Mouse (Mus musculus): ENCODE measurements around the gene Atf6b.

Atf6b gene

DNA sequence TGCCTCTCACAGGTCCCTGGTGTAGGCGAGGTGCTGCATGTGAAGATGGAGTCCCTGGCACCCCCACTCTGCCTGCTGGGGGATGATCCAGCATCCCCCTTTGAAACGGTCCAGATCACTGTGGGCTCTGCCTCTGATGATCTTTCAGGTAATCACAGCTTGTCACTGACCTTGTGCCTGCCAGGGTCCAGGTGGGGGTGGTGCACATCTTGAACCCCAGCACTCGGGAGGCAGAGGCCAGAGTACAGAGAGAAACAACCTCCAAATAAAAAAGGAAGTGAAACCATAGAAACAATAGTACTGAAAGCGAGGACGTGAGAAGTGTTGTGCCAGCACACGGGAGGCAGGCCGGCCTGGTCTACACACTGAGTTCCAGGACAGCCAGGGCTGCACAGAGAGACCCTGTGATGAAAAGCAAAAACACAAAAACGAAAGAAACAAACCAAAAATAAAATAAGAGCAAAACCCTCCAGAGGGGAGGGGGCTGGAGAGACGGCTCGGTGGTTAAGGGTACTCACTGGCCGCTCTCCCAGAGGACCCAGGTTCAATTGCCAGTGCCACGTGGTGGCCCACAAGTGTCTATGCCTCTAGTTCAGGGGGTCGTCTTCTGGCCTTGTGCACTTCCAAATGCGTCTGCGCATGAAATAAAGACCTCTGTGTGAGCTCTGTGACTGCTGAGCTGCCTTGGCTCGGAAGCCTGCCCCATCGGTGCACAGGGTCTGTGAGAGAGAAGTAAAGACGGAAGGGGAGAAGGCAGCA is 2.3 kb downstream of the Atf6b start:
- peak in 1 of 2 experiments; percentile 11 for DNase-seq

DNA sequence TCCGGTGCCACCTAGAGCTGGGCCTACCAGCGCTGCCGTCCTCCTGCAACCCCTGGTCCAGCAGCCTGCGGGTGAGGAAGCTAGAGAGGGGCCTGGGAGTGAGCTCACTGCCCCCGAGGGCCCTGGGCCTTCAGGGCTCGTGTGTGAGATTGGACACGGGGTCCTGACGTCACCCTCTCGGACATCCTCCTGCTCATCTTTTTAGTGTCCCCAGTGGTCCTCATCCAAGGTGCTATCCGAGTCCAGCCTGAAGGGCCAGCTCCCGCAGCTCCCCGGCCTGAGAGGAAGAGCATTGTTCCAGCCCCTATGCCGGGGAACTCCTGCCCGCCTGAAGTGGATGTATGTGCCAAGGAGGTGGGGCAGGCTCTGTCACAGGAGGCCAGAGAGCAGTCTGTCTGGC is 3.8 kb downstream of the Atf6b start:
- DNase-seq = peak in 1 of 2 experiments; percentile 16

DNA sequence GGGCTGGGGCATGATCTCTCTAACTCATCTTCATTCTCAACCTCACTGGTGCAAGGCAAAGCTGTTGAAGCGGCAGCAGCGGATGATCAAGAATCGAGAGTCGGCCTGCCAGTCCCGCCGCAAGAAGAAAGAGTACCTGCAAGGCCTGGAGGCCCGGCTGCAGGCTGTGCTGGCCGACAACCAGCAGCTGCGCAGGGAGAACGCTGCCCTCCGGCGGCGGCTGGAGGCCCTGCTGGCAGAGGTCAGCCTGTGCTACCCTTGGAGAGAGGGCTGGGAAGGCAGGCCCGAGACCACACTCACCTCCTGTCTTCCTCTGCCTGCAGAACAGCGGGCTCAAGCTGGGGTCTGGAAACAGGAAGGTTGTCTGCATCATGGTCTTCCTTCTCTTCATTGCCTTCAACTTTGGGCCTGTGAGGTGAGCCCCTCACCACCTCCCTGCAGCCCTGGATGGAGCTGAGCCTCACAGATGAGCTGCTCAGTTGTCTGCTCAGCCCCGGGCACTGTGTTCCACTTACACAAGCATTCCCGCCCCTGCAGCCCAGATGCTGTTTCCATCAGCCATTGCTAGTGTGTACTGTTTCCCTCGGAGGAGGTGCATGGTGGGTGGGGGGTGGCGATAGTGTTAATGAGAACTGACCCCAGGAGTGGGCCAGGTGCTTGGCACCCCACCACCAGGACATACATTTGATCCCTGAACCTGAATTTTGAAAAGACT is 4.7 kb downstream of the Atf6b start:
- peak; percentile 45 to 67 for DNase-seq

DNA sequence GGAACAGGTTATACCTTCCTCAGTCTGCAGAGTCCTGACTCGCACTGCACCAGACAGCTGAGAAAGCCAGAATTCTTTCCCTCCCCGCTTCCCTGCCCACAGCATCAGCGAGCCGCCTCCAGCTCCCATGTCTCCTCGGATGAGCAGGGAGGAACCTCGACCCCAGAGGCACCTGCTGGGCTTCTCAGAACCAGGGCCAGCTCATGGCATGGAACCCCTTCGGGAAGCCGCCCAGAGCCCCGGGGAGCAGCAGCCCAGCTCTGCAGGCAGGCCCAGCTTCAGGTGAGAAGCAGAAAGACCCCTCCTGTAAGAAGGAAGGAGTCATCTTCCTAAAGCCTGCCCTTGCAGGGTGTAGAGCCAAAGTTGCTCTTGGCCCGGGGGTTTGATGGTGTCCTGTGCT is 5.6 kb downstream of the Atf6b start:
- peak in 1 of 2 experiments; percentile 14 for DNase-seq

DNA sequence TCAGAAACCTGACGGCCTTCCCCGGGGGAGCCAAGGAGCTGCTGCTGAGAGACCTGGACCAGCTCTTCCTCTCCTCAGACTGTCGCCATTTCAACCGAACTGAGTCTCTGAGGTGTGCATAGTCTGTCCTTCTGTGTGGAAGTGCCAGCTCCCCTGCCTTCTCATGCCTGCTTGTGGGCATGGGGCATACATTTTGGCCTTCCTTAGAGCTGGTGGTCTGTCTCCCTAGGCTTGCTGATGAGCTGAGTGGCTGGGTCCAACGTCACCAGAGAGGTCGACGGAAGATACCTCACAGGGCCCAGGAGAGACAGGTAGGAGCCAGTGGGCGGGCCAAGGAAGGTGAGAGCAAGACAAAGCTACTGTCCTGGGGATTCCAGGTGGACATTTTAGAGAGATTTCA is 6.0 kb downstream of the Atf6b start:
- DNase-seq = no peak

DNA sequence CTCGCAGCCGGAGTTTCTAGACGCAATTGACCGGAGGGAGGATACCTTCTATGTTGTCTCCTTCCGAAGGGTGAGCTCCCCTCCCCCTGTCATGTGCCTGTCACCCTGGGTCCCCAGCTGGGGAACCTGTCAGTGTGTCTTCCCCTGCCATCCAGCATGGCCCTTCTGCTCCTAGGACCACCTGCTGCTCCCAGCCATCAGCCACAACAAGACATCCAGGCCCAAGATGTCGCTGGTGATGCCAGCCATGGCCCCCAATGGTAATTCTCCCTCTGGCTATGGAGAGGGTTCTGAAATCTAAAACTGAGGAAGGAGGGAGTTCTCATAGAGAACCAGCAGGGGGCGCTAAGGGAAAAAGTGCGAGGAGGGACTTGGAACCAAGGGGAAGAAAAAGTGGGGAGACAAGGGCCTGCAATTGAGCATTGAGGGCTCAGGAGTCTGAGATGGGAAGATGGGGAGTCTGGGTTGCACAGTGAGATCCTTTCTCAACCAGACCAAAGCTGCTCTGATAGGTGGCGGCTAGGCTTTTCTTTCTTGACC is 6.9 kb downstream of the Atf6b start:
- peak; percentile 57 to 75 for DNase-seq

DNA sequence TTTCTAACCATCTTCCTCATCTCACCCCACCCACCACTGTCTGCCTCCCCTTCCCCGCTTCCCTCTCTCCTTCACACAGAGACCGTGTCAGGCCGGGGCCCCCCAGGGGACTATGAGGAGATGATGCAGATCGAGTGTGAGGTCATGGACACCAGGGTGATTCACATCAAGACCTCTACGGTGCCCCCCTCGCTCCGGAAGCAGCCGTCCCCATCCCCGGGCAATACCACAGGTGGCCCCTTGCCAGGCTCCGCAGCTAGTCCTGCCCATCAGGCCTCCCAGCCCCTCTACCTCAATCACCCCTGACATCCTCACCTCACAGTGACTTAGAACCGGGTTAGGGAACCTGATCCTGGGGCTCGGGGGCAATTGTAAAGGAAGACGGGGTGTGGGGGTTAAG is 7.4 kb downstream of the Atf6b start:
- peak in 1 of 2 experiments; percentile 17 for DNase-seq

DNA sequence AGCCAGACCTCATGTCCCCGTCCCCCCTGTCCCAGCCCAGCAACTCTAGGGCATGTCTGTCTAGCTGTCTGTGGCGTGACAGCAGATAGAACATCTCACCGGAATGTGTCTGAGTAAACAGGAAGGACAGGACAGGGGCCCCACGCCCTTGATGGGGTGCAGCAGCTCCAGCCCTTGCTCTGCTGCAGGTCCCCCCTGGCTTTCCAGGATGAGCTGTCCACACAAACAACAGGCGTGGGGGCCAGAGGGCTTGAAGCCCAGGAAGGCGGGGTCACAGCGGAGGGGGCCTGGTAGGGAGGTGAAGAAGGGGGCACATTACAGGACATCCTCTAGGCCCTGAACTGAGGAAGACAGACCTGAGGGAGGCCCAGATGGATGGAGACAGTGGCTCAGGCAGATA is 8.2 kb downstream of the Atf6b start:
- DNase-seq = no peak

DNA sequence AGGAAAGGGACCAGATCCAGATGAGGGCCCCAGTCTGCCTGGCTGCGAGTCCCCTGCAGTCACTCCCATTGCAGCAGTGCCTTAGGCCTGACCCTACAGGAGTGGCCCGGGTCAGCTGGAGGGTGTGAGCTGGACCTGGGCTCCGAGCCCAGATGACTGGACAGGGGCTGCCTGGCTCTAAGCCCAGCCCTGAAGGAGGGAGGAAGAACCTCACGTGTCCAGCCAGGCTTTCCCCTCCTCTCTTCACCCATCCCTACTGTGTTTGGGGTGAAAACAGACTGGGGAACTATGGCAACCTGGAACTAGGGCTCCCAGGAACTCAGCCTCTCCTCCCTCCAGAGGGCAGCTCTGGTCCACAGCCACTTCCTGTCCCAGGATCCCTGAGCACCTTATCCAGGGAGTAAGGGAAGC is 8.6 kb downstream of the Atf6b start:
- DNase-seq = peak; percentile 48 to 62

DNA sequence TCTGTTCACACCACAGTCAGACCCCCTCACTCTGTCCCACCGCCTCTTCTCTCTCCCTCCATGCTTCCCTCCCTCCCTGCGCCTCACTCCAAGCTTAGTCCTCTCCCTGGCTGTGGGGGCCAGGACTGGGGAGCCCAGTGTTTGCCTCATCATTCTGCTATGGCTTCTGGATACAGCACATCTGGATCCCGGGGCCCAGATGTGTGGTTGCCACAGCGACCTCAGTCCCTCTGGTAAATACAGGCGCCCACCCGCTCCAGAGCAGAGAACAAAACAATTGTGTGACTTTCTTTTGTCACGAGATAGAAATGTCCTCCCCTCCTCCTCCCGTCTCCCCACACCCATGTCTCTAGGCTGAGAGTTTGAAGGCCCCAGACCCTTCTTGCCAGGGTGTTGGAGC is 9.7 kb downstream of the Atf6b start:
- no peak for DNase-seq

DNA sequence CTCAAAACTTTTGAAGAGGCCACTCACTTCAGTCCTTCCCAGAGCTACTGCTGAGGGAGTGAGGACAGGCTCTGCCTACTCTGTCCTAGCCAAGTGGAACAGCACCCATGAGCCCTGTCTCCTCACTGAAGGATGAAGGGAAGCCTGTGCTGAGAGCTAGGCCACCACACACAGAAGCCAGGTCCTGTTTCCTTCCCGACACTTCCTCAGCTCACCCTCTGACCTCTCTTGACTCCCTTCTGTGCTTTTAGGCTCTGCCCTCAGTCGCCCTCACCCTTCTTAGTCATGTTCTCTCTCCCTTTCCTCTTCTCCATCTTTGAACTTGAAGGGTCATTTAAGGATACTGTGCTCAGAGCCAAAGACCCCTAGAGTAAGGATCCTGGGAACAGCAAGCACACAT is 10.3 kb downstream of the Atf6b start:
- no peak for DNase-seq

DNA sequence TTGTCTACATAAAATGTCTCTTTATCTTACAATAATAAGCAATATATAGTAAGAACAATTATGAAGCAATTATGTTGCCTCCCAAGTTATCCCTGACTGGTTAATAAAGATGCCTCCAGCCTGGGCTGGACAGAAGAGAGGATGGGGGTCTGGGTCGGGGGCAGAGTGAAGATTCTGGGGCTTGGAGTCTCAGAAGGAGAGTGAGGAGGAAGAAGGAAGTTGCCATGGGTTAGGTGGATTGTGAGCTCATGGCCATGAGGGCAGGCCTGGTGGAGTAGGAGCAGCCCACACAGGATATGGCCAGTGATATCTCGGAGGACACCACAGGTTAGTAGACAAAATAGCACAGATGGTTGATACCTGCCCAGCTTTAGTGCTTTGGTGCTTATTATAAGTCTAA is 11.2 kb downstream of the Atf6b start:
- no peak for DNase-seq

DNA sequence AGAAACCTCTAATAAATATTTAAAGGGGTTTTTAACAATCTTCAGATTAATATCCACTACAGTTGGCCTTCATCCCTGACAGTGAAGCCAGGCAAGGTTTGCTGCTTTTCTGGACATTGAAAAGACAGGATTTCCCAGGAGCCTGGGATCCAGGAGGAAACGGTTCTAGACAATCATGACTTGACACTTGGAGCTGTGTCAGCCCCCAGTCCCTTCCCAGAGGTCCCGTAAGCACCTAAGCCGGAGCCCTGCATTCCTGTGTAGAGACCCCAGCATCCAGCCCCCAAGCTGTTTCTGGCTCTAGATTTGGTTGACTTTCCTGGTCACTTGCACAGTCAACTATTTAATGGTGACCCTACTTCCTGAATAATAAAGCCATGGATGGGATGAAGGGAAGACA is 11.6 kb downstream of the Atf6b start:
- DNase-seq = no peak

DNA sequence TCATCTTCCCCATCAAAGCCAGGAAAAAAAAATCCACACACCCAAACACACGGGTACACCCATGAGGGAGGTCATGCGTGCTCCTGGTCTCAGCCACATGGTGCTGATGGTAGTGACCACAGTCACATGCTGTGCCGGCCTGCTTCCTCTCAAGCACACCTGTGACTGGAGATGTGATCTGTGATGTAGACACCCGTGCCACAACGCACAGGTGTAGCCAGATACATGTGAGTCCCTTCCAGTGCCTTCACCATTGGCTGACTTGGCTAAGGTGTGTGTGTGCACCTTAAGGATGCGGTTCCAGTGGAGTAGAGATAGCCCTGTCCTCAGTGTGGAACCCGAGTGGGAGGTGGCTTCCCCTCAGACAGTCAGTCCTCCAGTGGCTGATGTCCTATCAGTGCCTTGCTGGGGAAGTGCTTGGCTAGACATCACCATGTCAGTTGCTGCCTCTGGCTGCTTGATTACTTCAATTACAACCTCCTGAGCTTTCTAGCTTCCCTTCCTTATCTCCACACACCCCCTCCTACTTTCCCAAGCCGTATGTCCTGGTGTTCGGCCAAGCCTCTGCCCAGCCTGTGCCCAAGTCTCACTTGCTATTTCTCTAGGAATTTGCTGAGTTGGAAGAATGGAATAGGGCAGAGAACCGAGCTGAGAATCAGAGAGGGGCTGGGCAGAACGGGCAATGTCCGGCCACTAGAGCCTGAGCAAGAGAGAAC is 12.4 kb downstream of the Atf6b start:
- DNase-seq = no peak

DNA sequence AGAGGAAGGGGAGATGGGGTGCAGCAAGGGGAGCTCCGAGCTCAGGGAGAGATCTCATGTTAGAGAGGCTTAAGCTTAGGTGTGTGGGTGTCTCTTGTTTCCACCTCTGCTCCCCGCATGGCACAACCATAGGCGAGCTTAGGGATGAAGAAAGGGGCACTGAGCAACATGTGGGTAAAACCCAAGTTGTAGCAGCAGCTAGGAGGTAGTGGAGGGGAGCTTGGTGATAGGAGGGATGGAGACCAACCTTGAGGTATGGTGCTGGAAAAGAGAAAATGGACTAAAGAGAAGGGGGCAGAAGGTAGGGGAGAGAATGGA is 12.9 kb downstream of the Atf6b start:
- no peak for DNase-seq

DNA sequence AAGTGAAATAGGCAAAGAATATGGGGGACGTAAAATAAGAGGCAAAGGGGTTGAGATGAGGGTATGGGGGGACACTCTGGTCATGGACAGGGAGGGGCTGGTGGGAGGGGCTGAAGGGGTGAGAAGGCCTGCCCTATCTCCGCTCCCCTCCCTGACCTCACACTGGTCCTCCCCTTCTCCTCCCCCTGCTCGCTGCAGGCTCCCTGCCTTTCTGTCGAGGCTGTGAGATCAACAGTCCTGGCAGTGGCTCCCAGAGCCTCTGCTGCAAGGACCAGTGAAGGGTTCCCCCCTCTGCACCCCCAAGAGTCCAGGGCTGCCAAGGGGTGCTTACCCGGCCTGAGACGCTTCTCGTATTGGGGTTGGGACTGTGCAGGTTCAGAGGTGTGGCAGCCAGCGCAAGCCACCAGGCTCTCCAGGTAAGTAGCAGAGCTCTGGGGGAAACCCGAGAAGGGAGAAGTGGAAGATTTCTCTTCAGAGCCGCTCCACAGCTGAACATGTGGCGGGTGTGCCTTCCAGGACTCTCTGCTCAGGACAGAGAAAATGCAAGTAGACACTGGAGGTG is 13.4 kb downstream of the Atf6b start:
- no peak for DNase-seq

DNA sequence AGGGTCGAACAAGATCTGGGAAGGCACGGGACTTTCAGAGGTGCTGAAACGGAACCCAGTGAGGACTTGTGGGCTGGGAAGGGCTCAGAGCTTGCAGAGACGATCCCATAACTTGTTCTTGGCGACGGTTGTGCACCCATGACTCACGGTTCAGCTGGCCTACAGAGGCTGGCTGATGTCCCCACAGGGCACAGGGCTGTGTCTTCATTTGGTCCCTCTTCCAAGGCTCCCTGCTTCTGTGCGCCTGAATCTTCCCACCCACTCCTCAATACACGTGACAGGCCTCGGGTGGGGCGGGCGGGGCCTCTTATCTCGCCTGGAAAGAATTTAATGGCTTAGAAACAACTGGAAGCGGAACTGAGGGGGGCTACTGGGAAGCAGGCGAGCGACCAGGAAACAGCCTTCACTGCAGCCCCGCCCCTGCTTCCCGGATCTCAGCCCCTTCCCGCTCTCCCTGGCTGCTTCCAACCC is 14.2 kb downstream of the Atf6b start:
- no peak for DNase-seq

DNA sequence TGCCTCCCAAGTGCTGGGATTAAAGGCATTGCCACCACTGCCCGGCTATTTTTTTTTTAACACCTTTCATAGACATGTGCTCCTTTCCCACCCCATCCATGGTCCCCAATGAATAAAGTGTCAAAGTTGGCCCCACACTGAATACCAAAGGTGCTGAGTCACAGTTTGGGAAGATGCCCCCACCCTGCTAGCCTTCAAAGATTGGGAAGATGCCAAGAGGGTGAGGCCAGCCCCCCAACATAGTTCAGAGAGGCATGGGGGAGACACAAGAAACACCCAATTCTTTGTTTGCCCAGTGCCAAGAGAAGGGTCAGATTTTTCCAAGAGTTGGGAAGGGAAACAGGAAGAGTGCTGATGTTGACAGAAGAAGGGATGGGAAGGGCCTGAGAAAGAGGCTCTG is 15.5 kb downstream of the Atf6b start:
- DNase-seq = no peak

DNA sequence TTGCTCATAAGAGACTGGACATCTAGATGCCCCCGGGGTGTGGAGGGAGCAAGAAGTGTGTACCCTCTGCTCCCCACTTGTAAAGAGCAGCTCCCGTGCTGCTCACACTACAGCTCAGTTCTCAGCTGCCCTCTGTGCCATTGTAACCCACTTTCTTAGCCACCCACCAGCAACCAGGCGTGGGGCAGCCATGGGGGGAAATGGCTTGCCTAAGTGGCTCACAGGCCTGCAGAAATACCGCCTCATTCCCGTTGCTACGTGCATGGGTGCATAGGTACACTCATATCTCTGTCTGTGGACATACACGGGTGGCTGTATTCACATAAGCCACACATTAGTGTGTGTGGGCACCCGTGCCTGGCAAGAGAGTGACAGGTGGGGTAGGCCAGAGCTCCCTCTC is 16.0 kb downstream of the Atf6b start:
- DNase-seq = no peak

DNA sequence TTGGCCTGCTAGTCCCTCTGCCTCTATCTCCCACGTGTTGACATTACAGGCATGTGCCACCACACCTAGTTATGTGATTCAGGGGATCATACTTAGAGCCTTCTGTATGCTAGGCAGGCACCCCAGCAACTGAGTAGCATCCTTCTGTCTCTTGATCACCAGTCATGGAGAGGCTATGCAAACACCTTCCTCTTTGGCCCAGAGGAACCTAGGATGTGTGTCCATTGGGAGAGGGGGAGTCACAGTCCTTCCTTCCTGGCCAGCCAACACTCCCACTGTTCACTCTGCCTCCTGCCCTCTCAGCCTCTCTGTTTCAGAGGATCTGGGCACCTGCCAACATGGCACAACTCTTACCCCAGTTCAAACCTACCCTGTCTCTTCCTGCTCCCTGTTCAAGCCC is 16.6 kb downstream of the Atf6b start:
- no peak for DNase-seq

DNA sequence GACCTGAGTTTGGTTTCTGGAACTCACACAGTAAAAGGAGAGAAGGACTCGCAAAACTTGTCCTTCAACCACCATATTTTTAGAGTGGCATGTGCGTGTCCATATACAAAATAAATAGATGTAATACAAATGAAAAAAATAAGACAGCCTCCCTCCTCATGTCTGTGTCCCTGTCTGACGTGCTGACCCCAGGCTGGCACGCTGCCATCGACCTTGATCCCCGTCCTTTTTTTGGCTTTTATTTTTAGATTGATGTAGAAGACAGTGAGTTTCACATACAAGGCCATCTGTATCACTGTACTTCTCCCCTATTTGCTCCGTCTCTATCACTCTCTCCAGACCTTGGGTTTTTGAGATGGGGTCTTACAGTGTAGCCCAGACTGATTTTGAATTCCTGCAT is 17.5 kb downstream of the Atf6b start:
- no peak for DNase-seq

DNA sequence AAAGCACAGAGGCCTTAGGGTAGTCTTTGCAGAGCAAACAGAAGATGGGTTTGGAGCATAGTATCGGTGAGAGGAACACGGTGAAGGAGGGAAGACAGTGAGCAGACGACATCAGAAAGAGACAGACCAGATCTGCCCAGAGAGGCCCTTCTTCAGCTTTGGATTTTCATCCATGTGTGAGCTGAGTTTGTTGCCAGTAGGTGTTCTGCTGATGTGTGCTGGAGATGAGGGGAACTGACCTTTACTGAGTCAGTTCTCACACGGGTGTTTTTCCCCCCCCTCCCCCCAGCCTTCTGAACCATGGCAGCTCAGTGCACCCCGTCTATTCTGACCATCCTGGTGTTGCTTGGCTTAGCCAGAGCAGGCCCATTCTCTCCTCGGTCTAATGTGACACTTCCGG is 23.3 kb downstream of the Atf6b start, which contains the start of gene Tnxb:
TSS of gene Tnxb (plus strand) at position 301 of the 400 bp plus-strand sequence.
- DNase-seq = no peak

Data from cerebellum, postnatal 25 days (tissue).